Mouse (Mus musculus) layer of hippocampus, adult 9-11 months (tissue): Measurements from ENCODE around the gene Prss53.

ENCODE experiments used
- DNase-seq: peaks from one replicate; pipeline ENCODE4 v3.0.0; 2022

Gene Prss53

GRCm38 (mm10) chr7:127890798-127891197 lies at the start of gene Prss53:
TSS of gene Prss53 (minus strand) at chr7:127890970.
- no peak for DNase-seq

- DNase-seq, result no peak
Observed at GRCm38 (mm10) chr7:127936216-127936884, 45.6 kb upstream of the Prss53 start.

GRCm38 (mm10) chr7:127935748-127936159 lies 45.0 kb upstream of the Prss53 start:
- DNase-seq, result no peak

GRCm38 (mm10) chr7:127935028-127935722 lies 44.4 kb upstream of the Prss53 start:
- peak; percentile 96 for DNase-seq

GRCm38 (mm10) chr7:127934075-127934474 lies 43.3 kb upstream of the Prss53 start:
- DNase-seq, result no peak

- DNase-seq, result no peak
Observed at GRCm38 (mm10) chr7:127932273-127933031, 41.7 kb upstream of the Prss53 start.

- no peak for DNase-seq
Observed at GRCm38 (mm10) chr7:127931351-127932135, 40.8 kb upstream of the Prss53 start.

GRCm38 (mm10) chr7:127930636-127931035 lies 39.9 kb upstream of the Prss53 start:
- no peak for DNase-seq

- DNase-seq, result no peak
Observed at GRCm38 (mm10) chr7:127929923-127930322, 39.2 kb upstream of the Prss53 start, which contains the start of gene Prss8. TSS of gene Prss8 (minus strand) at chr7:127930104.

GRCm38 (mm10) chr7:127928596-127928995 lies 37.8 kb upstream of the Prss53 start:
- DNase-seq, result no peak

GRCm38 (mm10) chr7:127927726-127928125 lies 37.0 kb upstream of the Prss53 start:
- no peak for DNase-seq

GRCm38 (mm10) chr7:127926846-127927245 lies 36.1 kb upstream of the Prss53 start:
- no peak for DNase-seq

GRCm38 (mm10) chr7:127926066-127926465 lies 35.3 kb upstream of the Prss53 start:
- DNase-seq, result no peak

GRCm38 (mm10) chr7:127925252-127925651 lies 34.5 kb upstream of the Prss53 start:
- DNase-seq, result no peak

- DNase-seq, result no peak
Observed at GRCm38 (mm10) chr7:127923714-127924113, 32.9 kb upstream of the Prss53 start.

GRCm38 (mm10) chr7:127922451-127923275 lies 31.9 kb upstream of the Prss53 start:
- DNase-seq, result peak; percentile 51

GRCm38 (mm10) chr7:127921516-127921915 lies 30.7 kb upstream of the Prss53 start:
- DNase-seq, result no peak

- DNase-seq, result no peak
Observed at GRCm38 (mm10) chr7:127919290-127919689, 28.5 kb upstream of the Prss53 start.

GRCm38 (mm10) chr7:127918203-127918602 lies 27.4 kb upstream of the Prss53 start:
- DNase-seq, result no peak

- DNase-seq, result no peak
Observed at GRCm38 (mm10) chr7:127915293-127915692, 24.5 kb upstream of the Prss53 start.

GRCm38 (mm10) chr7:127912938-127913337 lies 22.2 kb upstream of the Prss53 start:
- no peak for DNase-seq
